Comparison of ENCODE assay signal across 8 mouse cellular contexts in genomic region chr7:3617242-3617995, GRCm38 (mm10). TPM values are rescaled to one million over a fixed set of nuclear protein-coding genes. Genes with fewer than 3 reads are reported as not detected.
A peak's percentile ranks its signal among the peaks of the same experiment; 100 is the strongest.
DNase-seq lines count a peak whose midpoint lies in the region; ATAC-seq and TF ChIP-seq lines count a peak whose summit lies in the region.

TSS of gene Ndufa3 (plus strand) at chr7:3617373.

- under 1% methylated on average over 29 of the region's 32 CpGs for WGBS in forebrain, embryonic 13.5 days
- WGBS in large intestine, adult 2 months: 1% methylated on average over 32 of the region's 32 CpGs
- WGBS in liver, postnatal 0 days (ENCODE audit: insufficient replicate concordance): 1% methylated on average over 31 of the region's 32 CpGs
- 1% methylated on average over 32 of the region's 32 CpGs for WGBS in neural tube, embryonic 14.5 days

- no peak for TF ChIP-seq CTCF in liver, postnatal 0 days (IDR thresholded peaks at IDR 0.05; ENCODE audit: low read depth)

- H3K27me3 ChIP-seq in forebrain, embryonic 13.5 days: no peaks in the 10 kb centered on the region
- no peaks in the 10 kb centered on the region for H3K27me3 ChIP-seq in liver, postnatal 0 days (ENCODE audit: insufficient read depth, low read length)
- H3K27me3 ChIP-seq in neural tube, embryonic 14.5 days (ENCODE audit: control insufficient read depth, insufficient read depth, low read length): no peaks in the 10 kb centered on the region

- ATAC-seq in cerebellum, adult (ENCODE audit: insufficient number of reproducible peaks, low FRiP score, low TSS enrichment): peak; percentile 98
- peak; percentile 98 for ATAC-seq in forebrain, embryonic 13.5 days
- peak; percentile 98 for ATAC-seq in liver, postnatal 0 days
- ATAC-seq in neural tube, embryonic 14.5 days (ENCODE audit: low read depth): peak; percentile 97

- peaks cover 10% of the 10 kb centered on the region for H3K4me1 ChIP-seq in forebrain, embryonic 13.5 days
- H3K4me1 ChIP-seq in liver, postnatal 0 days (ENCODE audit: insufficient read depth): peaks cover 14% of the 10 kb centered on the region
- H3K4me1 ChIP-seq in neural tube, embryonic 14.5 days (ENCODE audit: control insufficient read depth, insufficient read depth, low read length): no peaks in the 10 kb centered on the region

- peak; percentile 97 for DNase-seq in ES-CJ7 (ENCODE audit: low read depth, low spot score)
- peak; percentile 90 to 91 for DNase-seq in heart, postnatal 10 days
- peak; percentile 85 for DNase-seq in large intestine, adult 2 months (ENCODE audit: low read depth, low spot score)
- DNase-seq in liver, postnatal 0 days: peak; percentile 89
- peak; percentile 91 for DNase-seq in testis, postnatal 10 days (ENCODE audit: low spot score)

- no peaks in the 10 kb centered on the region for H3K9me3 ChIP-seq in forebrain, embryonic 13.5 days (replicated peaks)
- no peaks in the 10 kb centered on the region for H3K9me3 ChIP-seq in liver, postnatal 0 days (ENCODE audit: low read length)
- no peaks in the 10 kb centered on the region for H3K9me3 ChIP-seq in neural tube, embryonic 14.5 days (ENCODE audit: control insufficient read depth, low read length)

- TF ChIP-seq EP300 in liver, postnatal 0 days (IDR thresholded peaks at IDR 0.05; ENCODE audit: low read depth): no peak

- H3K4me3 ChIP-seq in forebrain, embryonic 13.5 days: peak within 1 kb of the TSS; percentile 79
- peak within 1 kb of the TSS; percentile 75 for H3K4me3 ChIP-seq in liver, postnatal 0 days (ENCODE audit: low read depth, low read length)
- peak within 1 kb of the TSS; percentile 66 for H3K4me3 ChIP-seq in neural tube, embryonic 14.5 days (ENCODE audit: low read depth, low read length)

- intact Hi-C loops in heart, postnatal 10 days (cut with DNase I): no loop called here

- H3K27ac ChIP-seq in forebrain, embryonic 13.5 days: 0 out of 2 replicates have a peak within 1 kb of the TSS, but pooled peaks have one; percentile 25
- H3K27ac ChIP-seq in liver, postnatal 0 days (ENCODE audit: low read depth): peak within 1 kb of the TSS; percentile 55
- peak within 1 kb of the TSS; percentile 53 for H3K27ac ChIP-seq in neural tube, embryonic 14.5 days (ENCODE audit: low read depth, low read length)

- peaks cover 34% of the 10 kb centered on the region for H3K36me3 ChIP-seq in forebrain, embryonic 13.5 days (ENCODE audit: poor library complexity, severe bottlenecking)
- H3K36me3 ChIP-seq in liver, postnatal 0 days (replicated peaks; ENCODE audit: insufficient read depth, low read length): peaks cover 22% of the 10 kb centered on the region
- H3K36me3 ChIP-seq in neural tube, embryonic 14.5 days (ENCODE audit: control insufficient read depth, insufficient read depth, low read length): peaks cover 6% of the 10 kb centered on the region; the same call in 1 of the 2 replicates

- H3K4me2 ChIP-seq in forebrain, embryonic 13.5 days: peak within 1 kb of the TSS; percentile 76
- peak within 1 kb of the TSS; percentile 78 for H3K4me2 ChIP-seq in liver, postnatal 0 days (ENCODE audit: low read depth, low read length)
- H3K4me2 ChIP-seq in neural tube, embryonic 14.5 days (ENCODE audit: low read depth, low read length): peak within 1 kb of the TSS; percentile 81

- H3K9ac ChIP-seq in forebrain, embryonic 13.5 days: peak within 1 kb of the TSS; percentile 89
- H3K9ac ChIP-seq in liver, postnatal 0 days (replicated peaks): peak within 1 kb of the TSS; percentile 75
- H3K9ac ChIP-seq in neural tube, embryonic 14.5 days (replicated peaks; ENCODE audit: low read depth, low read length): peak within 1 kb of the TSS; percentile 82

RNA-seq across cellular contexts. Expression of gene Ndufa3, which starts in this region (rescaled TPM):
- 452 and 481 TPM in 2 replicates for polyA plus RNA-seq in forebrain, embryonic 13.5 days (2015; fragmentation: Nextera tagmentation; extraction: Ambion mirVana)
- total RNA-seq in heart, postnatal 10 days (2021): 1,000 to 10,000 TPM; 1,653 to 1,740 TPM
- 386 and 407 TPM in 2 replicates for polyA plus RNA-seq in large intestine, adult 2 months (2012; rRNA removed)
- 385 and 415 TPM in 2 replicates for polyA plus RNA-seq in liver, postnatal 0 days (2015; fragmentation: Nextera tagmentation; extraction: Ambion mirVana)
- polyA plus RNA-seq in neural tube, embryonic 14.5 days (2014; fragmentation: Nextera tagmentation; extraction: Ambion mirVana): 447 and 581 TPM in 2 replicates

Comparison
In these comparisons a context has a peak if more than half of its experiments do, and no peak if none do; other contexts are left out.
1. Peak in every context shown above with its lines: DNase-seq, ATAC-seq, H3K4me3 ChIP-seq and H3K27ac ChIP-seq.